Mouse (Mus musculus): ENCODE measurements around the gene Cyp4x1.
A peak's percentile ranks its signal among the peaks of the same experiment; 100 is the strongest.
"Not testable (repeated sequence)": the region's sequence is repeated elsewhere in the genome, so short reads cannot be mapped to it uniquely, and the experiment has no call there.

The Cyp4x1 gene

DNA sequence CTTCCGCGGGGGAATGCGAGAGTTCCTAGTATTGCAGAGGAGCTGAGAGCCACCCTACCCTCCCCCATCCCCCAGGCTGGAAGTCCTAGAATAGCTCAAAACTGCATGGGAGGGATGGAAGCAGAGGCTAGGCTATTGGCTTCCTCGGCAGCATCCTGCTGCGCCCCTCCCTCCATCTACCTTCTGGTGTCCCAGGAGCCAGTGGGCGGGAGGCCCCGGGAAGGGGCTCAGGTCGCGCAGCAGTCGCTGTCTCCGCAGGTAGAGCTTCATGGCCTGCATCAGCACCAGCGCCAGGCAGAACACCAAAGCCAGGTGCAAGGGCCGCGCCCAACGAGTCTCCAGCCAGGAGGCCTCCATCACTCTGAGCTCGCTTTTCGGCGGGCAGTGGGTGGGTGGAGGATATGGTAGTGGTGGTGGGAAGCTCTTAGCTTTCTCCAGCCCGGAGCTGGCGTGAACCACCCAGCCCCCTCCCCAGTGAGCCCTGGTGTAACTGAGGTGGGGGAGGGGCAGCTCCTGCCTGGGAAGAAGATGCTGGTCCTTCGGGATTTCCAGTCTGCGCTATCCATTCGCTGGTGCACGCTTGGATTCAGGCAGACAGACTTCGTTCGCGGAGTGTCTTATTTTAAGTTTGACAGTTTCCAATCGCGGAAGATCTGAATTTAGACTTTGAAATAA, at the start of gene Cyp4x1:
TSS of gene Cyp4x1 (minus strand) at position 661 of the 675 bp plus-strand sequence.
- DNase-seq (ENCODE audit: low spot score in 2 of 2): no peak

DNA sequence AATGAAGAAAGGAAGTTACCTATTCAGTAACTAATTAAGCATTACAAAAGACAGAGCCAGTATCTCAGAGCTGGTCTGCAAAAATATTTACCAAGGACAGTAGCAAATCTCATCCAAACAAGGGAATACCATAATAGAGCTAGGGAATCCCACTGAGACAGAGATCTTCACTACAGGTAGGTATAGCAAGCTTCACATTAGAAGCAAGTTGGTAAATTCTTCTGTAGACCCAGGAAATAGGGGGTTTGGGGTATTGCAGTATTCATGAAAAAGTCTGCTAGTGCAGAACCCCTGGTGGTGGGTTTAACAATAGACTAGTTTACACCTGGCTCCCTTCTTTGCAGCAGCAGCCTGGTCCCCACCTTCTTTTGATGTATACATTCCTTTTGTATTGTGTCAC, 42.1 kb upstream of the Cyp4x1 start:
- not testable (repeated sequence) for DNase-seq (ENCODE audit: low spot score in 2 of 2)

DNA sequence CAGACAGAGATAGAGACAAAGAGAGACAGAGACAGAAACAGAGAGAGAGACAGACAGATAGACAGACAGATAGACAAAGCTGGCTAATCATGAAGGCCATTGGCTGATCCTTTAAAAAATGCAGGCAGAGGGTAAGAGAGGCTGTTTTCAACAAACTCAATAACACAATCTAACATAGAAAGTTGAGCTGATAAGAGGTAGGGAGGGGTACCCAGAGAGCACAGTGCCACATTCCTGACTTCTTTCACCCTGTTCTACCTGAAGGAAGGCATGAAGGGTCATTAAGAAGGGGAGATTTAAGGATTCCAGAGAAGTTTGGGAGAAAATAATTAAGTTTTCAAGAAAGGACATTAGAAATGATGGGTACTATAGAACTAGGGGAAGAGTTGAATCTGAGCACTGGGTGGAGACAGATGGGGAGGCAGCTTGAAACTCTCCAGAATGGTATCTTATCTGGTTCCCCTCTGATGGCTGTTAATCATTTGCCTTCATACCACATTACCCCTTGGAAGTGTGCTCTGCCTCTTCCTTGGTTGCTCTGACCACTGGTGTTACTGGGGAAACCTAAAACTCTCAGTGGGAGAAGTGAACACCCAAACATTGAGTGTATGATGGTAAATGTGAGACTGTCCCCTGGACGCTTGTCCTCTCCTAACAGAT, 40.7 kb upstream of the Cyp4x1 start:
- no peak for DNase-seq (ENCODE audit: low spot score in 2 of 2)

DNA sequence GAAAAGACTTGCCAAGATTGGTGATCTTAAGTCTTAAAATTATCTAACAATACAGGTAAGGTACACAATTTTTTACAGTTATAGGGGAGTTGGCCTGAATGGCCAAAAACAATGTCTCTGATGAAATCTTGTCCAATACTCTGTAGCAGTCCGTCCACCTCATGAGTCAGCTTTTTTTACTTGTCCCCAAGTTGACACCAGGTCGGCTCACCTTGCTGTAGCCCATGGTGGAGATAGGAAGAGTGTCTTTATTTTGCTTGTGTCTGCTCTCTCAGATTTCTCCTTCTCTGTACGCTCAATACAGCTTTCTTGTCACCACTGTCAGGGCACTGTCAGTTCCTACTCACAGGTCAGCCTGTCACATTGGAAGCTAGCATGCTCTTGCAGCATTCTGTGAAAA, 24.9 kb upstream of the Cyp4x1 start:
- DNase-seq (ENCODE audit: low spot score in 2 of 2): not testable (repeated sequence)

- no peak for DNase-seq (ENCODE audit: low spot score in 2 of 2)
These were observed 20.6 kb upstream of the Cyp4x1 start for GRCm38 (mm10) chr4:115154723-115155122.

DNA sequence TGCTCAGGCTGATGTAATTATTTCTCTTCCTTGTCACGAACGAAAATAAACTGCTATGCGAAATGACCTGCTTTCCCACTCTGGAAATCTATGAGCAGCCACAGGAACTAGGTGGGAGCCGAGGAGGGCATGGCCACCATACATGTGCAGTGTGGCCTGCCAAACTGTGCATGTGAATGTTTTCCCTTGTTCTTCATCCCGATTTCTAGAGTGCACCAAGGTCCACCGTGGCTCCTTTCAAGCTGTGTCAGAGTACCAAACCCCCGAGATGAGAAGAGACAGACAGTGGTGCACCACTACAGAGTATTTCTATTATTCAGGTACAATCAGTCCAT, 182 bp upstream of the Cyp4x1 start:
- no peak for DNase-seq (ENCODE audit: low spot score in 2 of 2)

DNA sequence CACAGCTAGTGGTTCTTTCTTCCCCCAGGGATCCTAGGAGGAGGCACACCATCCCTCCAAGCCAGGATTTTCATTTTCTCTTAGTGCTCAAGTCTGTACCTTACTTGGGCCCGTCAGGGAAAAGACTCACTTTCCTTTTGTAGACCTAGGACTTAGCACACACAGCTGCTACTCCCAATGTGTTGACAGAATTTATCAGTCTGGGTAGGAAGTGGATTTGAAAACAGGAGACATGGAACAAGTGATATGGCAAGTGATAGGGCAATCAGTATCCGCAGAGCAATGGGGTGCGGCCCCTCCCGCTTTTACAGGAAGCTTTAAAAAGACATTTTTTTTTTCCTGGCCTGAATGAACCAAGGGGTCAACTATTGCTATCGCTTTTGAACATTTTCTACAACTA, 996 bp downstream of the Cyp4x1 start:
- no peak for DNase-seq (ENCODE audit: low spot score in 2 of 2)

DNA sequence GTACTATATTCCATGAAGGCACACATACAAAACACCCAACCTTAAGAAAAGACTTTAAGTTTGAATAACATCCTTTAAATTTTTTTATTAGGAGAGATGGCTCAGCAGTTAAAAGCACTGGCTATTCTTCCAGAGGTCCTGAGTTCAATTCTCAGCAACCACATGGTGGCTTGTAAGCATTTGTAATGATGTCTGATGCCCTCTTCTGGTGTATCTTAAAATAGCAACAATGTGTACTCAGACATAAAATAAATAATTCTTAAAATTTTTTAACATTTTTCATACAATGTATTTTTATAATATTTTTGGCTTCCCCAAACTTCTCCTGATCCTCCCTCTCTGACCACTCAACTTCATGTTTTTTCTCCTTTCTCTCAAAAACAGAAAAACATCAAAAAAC, 9.4 kb downstream of the Cyp4x1 start:
- no peak for DNase-seq (ENCODE audit: low spot score in 2 of 2)

GRCm38 (mm10) chr4:115123507-115123906, 10.6 kb downstream of the Cyp4x1 start:
- no peak for DNase-seq (ENCODE audit: low spot score in 2 of 2)

DNA sequence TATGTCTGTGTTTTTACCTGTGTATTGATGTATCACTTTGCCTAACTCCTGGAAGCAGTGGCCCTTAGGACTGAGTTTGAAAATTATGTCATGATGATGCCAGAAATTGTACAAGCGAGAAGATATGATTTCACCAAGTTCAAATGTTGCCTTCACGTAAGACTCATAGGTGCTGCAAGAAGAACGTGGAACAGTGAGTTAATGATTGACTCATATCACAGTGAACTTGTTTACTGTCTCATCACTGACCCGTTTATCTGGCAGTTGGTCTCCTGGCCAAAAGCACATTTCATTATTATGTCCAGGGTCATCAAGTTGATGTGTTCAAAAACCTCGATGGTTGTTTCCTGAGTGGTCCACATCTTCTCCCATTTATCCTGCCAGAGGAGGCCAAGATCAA, 12.5 kb downstream of the Cyp4x1 start:
- no peak for DNase-seq (ENCODE audit: low spot score in 2 of 2)

DNA sequence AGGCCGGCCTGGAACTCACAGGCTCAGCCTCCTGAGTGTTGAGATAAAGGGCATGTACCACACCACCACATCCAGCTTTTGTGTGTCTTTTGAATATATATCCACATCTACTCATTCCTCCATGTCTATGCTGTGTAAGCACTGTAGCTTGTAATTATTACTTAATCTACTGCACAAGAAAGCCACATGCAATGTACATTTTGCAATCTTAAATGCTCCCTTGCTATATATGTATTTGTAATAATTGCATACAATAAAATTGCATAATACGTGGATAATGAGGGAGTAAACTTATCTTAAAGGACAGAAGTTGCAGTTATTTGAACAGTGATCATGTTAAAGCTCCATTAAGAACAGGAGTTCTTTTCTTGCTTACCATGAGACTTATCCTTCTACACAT, 12.9 kb downstream of the Cyp4x1 start:
- DNase-seq (ENCODE audit: low spot score in 2 of 2): no peak

GRCm38 (mm10) chr4:115119642-115120041, 14.4 kb downstream of the Cyp4x1 start:
- DNase-seq (ENCODE audit: low spot score in 2 of 2): no peak

DNA sequence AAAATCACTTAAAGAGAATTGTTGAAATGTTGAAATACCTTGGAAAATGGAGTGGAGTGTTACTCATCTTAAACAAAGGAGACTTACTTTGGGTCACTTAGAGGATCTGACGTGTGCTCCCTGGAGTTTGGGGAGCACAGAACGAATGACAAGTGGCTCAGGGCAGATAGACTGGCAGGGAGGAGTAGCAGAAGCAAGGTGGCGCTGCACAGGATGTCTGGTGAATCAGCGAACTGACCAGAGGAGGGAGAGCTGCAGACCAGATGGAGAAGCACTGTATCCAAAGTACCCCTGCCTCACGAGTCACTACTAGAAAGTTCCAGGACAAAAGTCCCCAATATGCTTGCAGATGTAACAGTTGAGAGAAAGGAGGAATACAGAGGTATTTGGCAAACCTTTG, 20.8 kb downstream of the Cyp4x1 start:
- DNase-seq (ENCODE audit: low spot score in 2 of 2): no peak

DNA sequence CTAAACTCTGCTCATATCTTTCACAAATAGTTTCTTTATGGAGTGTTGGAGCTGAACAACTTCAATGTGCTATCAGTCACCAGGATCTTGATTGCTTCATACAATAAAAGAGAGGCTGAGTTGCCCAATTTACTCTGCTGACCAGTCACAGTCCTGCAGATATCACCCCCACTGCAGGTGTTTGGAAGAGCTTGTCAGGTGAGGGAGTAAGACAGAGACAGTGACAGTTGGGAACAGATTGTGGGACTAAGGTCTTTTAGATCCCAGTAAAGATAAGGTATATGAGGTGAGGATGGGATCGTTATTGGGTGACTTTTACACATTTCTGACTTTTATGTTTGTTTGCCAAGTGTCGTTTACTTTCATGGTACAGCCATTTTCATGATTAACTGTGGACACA, 22.9 kb downstream of the Cyp4x1 start:
- no peak for DNase-seq (ENCODE audit: low spot score in 2 of 2)

- no peak for DNase-seq (ENCODE audit: low spot score in 2 of 2)
These were observed 30.6 kb downstream of the Cyp4x1 start for GRCm38 (mm10) chr4:115103510-115103909.

DNA sequence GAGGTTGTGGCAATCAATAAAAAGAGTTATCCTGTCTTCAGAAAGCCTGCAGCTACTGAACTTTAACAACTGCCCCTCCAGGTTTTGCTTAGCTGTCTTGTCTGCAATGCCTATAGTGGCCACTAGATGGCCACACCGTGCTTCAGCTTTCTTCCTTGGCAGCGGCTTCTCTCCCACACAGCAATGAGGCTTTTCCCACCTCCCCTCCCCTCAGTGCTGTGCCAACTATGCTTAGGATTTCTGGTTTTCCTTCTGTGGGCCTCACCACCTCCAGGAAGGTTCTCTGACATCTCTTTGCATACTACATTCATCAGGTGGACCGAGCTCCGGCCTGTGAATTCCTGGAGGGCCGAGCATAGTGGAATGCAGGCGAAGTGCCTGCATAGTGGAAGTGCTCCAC, 32.4 kb downstream of the Cyp4x1 start:
- DNase-seq (ENCODE audit: low spot score in 2 of 2): peak in 1 of 2 experiments; percentile 17

DNA sequence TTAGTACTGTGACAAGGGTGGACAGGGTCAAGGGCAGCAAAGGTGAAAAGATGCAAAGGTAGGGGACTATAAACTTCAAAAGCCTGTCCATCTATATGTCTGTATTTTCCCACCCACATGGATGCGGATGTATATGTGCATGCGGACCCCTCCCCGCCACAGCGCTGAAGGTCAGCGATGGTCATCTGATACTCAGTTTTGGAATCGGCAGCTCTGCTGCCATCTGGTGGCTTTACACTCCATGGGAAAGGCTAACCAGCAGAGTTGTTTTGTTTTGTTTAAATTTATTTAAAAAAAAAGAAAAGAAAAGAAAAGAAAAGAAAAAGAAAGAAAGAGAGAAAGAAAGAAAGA, 37.0 kb downstream of the Cyp4x1 start:
- no peak for DNase-seq (ENCODE audit: low spot score in 2 of 2)

DNA sequence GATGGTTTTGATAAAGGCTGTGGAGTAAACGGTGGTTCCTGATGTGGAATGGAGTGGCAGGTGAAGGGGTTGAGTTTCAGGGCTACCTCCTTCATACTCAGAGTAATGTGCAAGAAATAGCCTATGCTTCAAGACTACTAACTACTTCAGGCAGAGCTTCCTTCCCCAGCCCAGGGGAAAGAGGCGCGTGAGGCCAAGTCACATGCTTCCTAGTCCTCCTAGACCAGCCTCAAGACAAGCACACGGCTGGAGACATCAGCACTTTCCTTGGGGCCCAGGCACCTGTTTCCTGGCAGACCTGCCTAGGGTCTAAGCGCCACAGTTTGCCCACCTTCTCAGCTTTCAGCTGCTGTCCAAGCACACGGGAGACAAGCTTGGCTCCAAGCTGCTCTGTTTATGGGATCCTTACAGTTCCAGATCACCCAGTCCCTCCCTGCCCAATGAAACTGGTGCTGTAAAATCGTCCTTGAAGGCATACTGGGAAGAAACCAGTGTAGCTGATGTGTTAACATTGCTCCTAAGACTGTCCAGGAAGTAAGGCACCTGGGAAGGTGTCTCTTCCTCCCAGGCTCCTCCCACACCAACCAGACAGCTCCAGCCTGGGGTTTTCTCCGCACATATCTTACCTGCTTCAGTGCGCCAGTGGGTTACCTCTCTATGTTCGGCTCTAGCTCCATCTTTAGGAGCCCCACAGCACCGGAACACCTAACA, 37.5 kb downstream of the Cyp4x1 start:
- DNase-seq (ENCODE audit: low spot score in 2 of 2): no peak

DNA sequence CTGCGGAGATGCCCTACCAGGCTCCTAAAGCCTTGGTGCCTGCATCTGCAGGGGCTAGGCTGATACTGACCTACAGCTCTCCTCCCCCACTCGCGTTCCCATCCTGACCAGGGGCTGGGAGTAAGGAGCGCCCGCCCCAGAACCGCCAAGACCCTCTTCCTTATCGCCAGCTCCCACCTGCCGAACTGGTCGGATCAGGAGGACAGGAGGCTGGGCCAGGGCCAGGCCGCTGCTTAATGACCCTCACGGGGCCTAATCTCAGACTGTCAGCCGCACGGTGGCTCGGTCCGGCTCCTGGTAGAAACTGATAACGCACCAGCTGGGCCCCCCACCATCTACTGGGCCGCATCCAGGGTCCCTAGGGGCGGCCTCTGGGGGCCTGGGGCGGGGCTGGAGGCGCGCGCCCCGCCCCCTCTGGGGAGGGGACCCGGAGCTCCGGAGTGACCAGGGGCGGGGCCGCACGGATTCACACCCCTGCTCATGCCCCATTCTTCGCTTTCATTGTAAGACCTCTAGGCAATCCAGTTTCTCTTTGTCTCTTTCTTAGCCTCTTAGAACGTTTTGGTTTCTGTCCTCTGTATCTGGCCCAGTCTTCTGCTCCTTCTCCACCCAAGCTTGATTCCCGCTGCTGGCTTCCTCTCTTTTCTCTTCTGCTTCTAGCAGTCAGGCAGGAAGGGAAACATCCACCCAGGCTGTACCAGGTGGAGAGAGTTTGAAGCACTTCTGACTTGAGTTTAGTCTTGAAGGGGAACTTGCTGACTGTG, 38.2 kb downstream of the Cyp4x1 start:
- peak in 1 of 2 experiments; percentile 17 for DNase-seq (ENCODE audit: low spot score in 2 of 2)

DNA sequence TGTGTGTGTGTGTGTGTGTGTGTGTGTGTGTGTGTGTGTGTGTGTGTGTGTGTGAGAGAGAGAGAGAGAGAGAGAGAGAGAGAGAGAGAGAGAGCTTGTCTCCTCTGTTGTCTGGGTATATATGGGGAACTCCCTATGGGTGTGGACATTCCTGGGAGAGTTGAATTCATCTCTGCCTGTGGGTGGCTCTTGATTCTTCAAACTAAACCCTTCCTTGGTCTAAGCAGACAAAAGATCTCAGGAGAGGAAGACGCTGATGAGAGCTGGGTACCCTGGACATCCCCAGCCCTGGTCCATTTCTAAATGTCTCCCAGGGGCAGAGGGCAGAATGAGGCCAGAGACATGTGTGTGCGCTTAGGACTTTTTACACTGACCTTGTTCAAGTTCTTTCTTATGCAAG, 40.0 kb downstream of the Cyp4x1 start:
- DNase-seq (ENCODE audit: low spot score in 2 of 2): no peak

DNA sequence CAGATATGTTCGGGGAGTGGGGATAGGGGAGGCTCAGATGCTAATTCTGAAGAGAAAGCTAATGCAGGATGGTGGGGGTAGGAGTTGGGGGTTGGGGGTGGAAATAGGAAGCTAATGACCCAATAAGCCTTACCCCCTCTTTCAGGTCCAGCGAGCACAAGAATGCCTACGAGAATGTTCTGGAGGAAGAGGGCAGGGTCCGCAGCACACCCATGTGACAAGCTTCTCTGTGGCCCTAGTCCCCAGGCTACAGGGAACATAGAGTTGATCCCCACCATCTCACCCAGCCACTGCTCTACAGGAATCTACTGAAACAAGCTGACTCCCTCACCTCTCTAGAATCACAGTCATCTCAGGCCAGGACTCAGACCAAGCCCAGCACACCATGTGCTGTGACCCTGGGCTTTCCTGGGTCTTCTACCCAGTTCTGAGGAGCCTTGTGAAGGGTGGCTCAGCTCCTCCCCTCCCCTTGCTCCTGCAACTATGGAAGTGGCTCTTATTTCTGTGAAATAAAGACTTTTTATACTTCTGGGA, 40.7 kb downstream of the Cyp4x1 start:
- no peak for DNase-seq (ENCODE audit: low spot score in 2 of 2)

DNA sequence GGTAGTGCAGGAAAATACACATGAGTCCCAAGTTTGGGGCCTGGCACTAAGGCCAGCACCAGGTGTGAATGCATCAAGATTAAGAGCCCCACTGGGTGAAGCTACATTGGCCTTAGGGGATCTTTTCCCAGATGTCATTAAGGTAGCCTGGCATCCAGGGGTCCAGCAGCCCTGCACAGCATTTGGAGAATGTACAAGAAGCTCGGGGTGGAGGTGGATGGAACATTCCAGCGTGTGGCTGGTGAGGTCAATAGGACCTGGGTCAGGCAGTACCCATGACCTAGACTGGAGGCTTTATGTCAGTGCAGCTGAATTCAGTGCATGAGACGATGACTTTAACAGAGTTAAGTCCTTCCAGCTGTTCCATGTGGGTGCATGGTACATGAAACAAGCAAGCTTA, 42.3 kb downstream of the Cyp4x1 start:
- DNase-seq (ENCODE audit: low spot score in 2 of 2): no peak
